Mouse (Mus musculus): ENCODE measurements at regions not wholly inside any gene's neighbourhood (a gene's known extent, or its start where the extent isn't known, plus 50 kb on each side); places are given as distances from the start of the nearest gene placed in this dataset.
A peak's percentile ranks its signal among the peaks of the same experiment; 100 is the strongest.
"Not testable (repeated sequence)": the region's sequence is repeated elsewhere in the genome, so short reads cannot be mapped to it uniquely, and the experiment has no call there.

DNA sequence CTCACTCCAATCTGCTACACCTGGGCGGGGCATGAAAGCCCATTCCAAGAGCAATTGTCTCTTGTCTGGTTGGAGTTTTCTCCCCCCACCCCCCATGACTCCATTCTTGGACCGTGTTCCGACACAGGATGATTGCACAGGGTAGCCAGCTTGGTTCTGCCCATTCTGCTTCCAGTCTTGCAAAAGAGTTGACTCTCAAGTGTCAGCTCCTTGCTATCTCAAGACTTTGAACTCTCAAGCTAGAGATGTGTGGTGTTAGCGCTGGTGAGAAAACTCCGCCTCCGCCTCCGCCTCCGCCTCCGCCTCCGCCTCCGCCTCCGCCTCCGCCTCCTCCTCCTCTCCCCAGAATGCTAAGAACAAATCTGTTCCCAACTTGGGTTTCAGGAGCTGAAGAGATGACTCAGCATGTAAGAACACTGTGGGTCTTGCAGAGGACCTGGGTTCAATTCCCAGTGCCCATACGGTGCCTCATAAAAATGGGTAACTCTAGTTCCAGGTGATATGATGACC lies 135.1 kb downstream of the Bcat1 start:
- DNase-seq: no peak

DNA sequence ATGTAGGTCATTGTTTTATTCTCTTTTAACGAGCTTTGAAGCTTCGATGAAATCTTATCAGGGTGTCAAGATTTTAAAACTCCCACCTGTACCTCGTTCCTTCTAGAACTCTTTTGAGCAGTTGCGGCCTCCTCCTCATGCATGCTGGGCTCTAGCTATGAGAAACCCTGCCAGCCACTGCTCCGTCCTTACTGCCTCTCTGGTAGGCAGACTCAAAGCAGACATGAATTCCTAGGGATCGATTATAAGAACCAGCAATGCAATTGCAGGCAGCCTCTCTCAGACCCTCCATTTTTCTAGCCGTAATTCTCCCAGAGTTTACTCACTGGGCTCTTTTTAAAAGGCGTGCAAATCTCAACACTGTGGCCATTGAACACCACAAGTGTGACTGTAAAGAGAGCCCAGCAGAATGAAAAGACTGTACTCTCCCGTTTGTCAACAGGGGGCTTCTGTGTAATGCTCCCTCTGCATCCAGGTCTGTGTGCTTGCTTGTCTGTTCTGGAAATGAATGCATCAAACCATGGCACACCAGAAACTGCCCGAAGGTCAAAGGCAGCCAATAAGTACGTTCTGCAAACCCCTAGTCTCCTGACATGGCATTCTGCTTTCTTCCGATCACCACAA lies 137.3 kb downstream of the Bcat1 start:
- DNase-seq: no peak

DNA sequence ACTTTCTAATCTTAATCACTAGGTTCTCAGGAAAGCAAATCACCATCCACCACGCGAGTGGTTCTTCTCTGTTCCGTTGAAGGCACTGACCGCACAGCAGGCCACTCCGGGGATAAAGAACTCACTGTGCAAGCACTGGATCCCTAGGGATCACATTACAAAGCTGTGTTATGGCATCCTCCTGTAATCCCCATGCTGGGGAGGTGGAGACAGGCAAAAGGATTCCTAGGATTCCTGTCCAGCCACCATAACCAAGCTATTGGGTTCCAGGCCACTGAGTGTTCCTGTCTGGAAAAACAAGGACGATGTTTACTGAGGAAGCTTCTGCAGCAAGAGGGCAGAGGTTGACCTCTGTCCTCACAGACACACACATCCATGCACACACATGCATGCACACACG lies 138.8 kb downstream of the Bcat1 start:
- DNase-seq: no peak

DNA sequence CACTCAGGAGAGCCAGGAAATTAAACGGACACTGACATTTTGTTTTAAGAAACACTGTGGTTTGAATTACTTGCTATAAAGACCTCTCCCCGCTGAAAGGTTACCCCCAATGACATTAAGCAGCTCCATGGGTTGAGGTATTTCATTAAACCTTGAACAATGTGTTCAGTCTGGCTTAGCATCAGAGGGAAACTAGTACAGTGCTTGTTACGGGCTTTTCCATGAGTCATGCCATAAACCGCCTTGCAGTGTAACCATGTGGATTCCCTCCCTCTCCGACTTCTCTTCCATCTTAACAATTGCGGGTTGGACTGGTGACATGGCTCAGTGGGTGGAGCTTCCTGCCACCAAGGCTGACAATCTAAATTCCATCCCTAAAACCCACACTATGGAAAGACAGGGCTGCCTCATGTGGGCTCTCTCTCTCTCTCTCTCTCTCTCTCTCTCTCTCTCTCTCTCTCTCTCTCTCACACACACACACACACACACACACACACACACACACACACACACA lies 142.2 kb downstream of the Bcat1 start:
- no peak for DNase-seq

DNA sequence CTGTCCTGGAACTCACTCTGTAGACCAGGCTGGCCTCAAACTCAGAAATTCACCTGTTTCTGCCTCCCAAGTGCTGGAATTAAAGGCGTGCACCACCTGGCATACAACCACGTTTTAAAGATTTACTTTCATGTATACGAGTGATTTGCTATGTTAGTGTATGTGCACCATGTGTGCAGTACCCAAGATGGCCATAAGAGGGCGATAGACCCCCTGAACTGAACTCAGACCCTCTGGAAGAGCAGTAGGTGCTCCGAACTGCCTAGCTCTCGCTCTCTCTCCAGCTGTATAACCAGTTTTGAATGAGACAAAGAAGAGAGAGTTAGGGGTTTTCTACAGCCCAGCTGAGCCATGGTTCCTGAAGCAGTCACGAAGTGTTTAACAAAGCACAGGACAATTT lies 143.6 kb downstream of the Bcat1 start:
- DNase-seq: no peak

DNA sequence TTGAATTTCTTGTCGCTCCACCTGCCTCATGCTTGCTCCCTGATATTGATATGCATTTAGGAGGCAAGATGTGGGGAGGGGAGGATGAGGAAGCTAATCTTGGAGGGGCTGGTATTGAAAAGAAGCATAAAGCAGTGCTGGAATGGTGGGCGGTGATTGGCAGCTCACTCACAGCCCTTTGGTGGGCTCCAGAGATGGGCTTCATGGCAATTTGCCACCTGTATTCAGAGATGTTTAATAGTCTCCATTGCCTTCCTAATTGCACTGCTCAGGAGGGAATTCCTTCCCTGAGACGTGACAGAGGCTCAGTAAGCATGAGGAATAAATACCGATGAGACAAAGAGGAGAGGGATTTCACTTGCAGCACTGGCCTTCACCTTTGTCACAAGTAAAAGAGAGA lies 146.0 kb downstream of the Bcat1 start:
- DNase-seq: no peak

DNA sequence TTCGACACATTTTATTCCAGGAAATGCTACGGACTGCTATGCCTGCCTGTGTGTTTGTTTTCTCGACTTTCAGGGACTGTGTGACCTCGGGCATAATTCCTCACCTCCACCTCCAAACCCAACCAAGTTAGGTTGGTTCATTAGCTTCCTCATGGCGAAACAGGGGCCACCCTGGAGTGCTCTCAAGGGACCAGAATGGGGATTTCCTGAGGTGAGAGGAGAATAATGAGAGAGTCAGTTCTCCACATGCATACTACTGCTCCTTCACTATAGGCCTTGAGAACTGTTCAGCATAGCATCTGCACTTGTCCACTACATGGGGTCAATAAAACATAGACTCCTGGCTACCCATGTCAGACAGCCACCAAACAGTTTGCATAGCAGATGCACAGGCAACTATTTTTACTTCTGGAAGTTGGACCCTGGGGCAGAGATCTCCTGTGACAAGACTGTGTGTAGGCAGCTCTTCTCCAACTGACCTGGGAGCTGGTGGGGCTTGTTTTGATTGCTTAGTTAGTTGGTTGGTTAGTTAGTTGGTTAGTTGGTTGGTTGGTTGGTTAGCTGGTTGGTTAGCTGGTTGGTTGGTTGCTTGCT lies 146.6 kb downstream of the Bcat1 start:
- no peak for DNase-seq

DNA sequence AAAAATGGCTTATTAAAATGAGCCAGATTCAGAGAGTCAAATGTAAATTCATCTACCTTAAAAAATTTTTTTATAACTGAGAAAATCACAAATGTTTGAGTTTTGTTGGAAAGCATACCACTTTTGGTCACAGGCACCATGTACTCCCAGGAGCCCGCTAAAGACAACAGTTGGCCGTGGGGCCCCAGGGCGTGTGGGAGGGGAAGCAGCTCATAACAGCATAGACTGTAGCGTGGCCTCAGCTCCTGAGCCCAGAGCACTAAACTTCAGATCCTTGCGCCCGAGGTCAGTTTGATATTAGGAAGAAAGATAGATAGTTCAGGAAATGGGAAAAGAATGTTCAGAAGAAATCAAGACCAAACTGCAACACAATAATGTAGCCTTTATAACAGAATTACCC lies 145.8 kb upstream of the Sox5 start:
- no peak for DNase-seq

DNA sequence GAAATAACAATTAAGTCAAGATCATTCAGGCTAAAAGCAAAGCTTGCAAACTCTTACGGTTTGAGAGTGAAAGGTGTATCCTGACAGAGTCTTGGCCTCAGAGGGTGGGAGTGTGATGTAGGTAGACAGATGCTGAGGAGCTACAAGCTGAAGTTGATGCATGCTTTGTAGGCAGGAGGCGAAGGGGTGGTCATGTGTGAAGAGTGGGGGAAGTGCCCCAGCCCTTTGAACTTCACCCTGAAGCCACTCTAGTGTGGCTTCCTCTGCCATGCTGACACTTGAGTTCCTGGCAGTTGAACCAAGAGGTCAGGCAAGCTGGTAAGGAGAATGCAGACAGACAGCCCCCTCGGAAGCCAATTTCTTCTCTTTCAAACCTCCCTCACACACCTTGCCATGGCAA lies 141.0 kb upstream of the Sox5 start:
- DNase-seq: no peak

DNA sequence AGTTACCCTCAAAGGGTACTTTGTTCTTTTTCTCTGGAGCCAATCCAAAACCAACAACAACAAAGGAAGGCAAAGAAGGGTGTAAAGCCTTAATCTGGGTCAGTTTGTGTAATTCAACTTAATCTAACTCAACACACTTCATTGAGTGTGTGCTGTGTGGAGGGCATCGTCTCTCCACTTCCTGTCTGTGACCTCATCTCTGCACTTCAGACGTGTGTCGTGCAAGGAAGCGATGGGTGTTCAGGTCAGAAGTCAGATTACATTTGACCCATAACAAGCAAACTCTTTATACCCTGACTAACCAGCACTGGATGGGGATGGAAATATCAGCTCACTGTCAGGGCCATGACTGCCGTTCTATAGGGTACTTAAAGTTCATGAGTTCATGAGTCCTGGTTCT lies 138.0 kb upstream of the Sox5 start:
- DNase-seq: no peak

DNA sequence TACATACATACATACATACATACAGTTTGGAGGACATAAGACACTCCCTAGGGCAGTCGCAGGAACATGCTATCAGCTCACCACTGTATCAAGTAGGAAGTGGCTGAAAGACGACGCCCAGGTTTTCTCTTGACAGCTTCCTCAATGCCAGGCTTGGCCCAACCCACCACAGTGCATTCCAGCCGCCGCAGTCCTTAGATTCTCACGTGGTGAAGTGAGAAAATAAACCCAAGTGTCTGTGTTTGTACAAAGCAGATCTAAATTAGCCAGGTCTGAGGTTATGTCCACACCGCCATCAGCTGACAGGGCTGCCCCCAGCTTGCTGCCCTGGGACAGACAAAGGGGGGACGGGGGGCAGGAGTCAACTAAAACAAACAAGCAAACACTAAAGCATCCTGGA lies 135.4 kb upstream of the Sox5 start:
- no peak for DNase-seq

DNA sequence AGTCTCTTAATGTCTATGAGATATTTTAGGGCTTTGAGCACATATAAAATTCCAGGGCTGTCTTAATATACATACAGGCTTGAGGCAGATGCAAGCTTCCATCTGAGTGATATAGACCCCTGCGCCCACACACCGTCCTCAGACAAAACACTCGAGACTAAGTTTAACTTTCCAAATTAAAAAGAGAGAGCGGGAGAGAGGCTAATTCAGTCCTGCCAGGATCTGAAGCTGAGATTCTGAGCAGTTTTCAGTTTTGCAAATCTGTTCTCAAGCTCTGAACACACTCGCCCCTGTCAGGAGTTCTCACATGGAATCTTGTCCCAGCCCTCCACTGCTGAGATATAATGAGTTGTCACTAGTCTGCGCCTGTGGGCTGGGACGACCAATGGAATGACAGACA lies 130.0 kb upstream of the Sox5 start:
- no peak for DNase-seq

DNA sequence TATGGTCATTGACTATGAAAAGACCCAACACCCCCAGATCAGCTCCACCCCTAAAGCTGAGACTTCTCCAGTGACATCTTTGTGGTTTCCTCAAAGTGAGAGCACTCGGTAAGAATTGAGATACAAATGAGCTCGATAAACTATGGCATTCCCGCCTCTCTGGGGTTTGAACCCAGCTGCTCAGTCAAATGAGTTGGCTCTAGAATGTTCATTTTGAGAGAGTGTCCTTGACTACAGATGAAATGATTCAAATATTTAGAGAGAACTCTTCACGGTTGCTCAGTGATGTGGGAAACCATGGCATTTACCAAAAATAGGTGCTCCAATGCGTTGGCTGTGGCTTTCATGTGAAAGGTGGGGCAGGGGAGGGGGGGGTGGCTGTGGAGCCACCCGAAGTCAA lies 128.6 kb upstream of the Sox5 start:
- no peak for DNase-seq

DNA sequence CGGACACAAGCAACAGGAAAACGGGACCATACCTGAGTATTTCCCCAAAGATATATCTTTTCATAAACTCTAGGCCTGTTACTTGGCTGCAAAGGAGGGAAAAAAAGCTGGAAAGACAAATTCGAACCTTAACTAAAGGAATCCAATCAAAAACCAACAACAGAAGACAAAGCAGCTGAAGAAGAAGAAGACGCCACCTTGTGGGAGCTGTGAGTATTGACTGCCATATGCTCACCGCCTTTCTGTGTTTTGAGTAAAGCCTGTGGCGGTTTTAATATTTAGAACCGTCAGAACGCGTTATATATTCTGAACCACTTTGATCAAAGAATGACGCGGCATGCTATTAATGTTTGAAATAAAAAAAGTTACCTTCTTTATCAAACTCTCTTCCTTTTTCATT lies 126.9 kb upstream of the Sox5 start:
- no peak for DNase-seq

DNA sequence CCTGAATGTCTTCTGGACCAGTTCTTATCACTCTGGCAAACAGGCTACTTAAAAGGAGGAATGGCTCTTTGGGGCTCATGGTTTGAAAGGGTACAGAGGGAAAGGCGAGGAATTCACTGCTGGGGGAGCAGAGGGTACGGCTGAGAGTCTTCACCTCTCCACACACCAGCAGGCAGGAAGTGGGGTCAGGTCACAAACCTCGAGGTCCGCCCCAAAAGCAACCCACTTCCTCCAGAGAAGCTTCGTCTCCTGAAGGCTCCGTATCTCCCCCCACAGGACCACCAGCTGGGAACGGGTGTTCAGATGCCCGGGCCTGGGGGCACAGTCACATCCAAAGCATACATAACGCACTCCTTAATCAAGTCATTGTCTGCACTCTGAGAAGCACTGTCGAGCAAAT lies 121.4 kb upstream of the Sox5 start:
- DNase-seq: peak; percentile 7

DNA sequence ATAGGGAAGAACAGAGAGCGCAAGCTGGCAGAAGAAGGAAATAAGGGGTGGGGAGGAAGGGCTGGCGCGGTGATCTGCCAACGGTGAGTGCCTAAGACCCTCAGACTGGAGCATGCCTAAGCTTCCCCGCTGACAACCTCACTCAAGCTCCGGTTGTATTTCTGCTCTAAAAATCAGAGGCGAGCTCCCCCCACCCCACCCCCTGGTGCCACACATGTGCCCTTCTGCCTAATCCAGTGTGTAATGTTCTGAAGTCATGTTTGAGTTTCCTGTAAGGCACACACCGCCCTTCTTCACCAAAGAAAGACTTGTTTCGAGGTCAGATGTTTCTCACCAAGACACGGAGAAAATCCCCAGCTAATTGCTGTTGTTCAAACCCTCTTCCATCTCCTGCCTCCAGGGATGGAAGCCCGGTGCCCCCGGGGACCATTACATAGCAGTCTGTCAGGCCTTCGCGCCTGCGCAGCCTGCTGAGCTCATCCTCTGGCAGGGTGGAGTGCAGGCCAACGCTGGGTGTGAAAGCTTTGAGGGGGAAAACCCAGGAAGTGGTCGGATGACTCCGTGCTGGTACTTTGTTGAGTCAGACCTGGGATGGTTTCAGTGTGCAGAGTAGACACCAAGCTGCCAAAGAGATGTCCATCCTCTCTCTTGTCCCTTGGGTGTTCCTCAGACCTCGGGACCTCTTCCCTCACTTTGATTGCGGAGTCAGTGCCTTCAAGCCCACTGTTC lies 120.7 kb upstream of the Sox5 start:
- DNase-seq: peak; percentile 43

DNA sequence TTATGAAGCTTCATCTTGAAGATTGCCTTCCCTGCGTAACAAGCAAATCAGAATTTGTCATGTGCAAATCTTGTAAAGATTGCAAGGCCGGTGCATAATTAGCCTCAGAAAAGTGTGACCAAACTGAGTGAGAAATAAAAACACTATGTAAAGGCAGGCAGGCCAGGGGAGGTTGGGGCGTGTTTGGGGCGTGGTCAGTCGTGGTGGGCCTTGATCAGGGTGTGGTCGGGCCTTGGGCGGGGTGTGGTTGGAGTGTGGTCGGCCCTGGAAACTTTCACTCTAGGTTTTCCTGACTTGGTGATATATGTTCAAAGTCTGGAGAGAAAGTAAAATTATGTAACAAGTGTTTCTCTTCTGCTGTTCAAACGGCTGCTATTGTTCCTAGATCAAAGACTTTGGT lies 120.0 kb upstream of the Sox5 start:
- DNase-seq: no peak

DNA sequence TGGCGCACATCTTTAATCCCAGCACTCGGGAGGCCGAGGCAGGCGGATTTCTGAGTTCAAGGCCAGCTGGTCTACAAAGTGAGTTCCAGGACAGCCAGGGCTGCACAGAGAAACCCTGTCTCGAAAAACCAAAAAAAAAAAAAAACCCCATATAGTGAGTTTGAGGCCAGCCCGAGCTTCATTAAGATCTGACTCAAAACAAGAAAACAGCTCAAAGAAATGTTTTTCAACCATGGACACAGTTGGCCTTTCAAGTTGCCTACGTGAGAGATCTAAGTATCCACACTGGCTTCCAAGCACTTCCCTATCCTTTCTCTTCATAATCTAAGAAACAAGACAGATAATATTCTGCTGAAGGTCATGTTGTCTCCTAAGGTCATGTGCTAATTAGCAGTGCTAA lies 119.1 kb upstream of the Sox5 start:
- DNase-seq: not testable (repeated sequence)

DNA sequence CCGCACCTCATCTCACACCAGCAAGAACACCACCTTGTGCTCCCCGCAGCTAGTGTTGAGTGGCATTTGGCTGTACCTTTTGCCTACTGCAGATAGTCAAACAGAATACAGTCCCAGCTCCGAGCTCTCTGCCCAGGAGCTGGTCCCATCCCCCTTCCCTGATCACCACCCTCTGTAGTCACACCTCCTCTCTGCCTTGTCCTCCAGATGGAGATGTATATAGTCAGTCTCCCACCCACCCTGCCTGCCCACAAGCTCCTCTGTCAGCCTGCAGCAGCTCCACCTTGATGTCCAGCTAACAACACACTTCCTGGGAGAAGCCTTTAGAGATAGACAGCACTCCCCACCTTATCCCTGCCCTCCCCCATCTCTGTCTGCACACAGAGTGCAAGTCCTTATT lies 115.7 kb upstream of the Sox5 start:
- no peak for DNase-seq

DNA sequence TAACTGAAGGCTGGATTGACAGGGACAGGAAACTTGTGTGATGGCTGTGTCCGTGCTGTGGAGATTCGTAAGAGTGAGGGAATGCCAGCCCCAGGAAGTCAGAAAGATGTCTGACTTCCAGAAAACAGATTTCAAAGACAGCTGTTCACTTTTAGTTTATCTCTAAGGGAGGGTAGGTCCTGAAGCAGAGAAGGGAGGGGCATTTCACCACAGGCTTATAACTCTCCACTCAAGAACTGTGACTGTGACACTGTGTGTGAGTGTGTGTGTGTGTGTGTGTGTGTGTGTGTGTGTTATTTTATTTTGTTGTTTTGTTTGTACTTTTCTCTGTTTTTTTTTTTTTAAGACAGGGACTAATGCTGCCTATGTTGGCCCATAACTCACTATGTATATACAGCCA lies 109.1 kb upstream of the Sox5 start:
- DNase-seq: no peak

DNA sequence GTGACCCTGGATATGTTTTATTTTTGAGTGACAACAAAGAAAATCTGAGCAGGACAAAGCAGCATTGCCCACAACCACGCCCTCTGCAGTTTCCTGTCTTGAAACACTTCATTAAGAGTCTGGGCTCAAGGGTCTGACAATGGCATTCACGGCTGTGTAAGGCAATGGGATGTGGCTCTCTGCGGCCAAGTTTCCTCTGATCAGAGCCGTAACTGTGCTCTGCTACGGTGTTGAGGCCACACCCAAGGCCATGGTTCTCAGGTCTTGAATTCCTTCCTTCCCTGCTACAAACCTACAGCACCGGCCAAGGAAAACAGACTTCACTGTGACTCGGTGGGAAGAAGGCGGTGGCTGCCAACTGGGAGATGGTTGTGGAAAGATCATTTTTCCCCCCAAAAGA lies 108.4 kb upstream of the Sox5 start:
- no peak for DNase-seq

DNA sequence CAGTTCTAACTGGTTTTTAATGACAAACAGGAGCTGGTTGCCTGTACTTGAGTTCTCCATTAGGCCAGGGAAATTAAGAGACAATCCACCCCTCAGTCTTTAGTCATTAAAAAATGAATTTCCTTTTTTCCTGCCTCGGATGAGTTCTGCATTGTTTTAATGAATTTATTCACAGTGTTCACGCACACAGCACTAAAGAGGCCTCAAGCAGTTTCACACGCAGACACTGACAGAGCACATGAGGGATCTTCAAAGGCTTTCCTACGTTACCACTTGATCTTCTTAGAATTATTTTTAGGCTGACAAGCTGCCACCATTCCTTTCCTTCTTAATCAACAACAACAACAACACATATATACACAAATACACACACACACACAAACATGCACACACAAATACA lies 101.3 kb upstream of the Sox5 start:
- DNase-seq: no peak

DNA sequence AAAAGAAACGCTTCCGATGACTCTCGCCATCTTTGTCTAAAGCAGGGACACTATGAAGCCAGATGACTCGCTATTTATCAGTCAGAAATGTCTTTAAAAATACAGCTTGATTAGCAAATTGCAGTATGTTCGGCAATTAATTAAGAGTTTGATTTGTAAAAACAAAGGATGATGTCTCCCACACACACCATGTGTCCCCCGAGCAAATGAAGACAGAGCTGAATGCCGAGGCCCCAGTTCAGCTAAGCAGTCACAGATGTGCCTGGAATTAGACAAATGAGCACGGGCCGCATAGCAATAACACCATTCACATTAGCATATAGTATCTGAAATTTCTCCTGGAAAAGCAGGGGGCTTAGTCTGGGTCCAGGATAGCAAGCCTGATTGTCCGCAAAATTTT lies 98.3 kb upstream of the Sox5 start:
- DNase-seq: no peak

DNA sequence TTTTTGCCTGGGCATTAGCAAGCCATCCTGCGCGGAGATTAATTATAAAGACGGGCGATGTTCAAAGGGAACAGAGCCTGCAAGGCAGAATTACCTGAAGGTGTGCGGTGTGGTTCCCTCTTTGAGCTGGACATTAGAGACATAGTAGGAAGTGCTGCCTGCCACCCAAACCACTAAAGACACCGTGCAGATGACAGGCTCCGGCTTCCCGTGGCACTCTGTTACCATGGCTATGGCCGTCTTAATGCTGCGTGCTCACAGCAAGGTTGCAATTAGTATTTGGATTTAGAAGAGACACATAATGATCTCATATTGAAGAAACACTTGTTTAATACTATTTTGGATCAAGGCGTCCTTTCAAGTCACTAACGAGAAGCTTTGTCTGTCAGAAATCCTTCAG lies 95.0 kb upstream of the Sox5 start:
- no peak for DNase-seq
